Mouse (Mus musculus): Measurements from ENCODE around the gene Nmnat2. TPM values are rescaled to one million over a fixed set of nuclear protein-coding genes. Genes with fewer than 3 reads are reported as not detected.

The Nmnat2 gene
- polyA plus RNA-seq, 1 experiment from 2014 or later: 3.8 TPM

DNA sequence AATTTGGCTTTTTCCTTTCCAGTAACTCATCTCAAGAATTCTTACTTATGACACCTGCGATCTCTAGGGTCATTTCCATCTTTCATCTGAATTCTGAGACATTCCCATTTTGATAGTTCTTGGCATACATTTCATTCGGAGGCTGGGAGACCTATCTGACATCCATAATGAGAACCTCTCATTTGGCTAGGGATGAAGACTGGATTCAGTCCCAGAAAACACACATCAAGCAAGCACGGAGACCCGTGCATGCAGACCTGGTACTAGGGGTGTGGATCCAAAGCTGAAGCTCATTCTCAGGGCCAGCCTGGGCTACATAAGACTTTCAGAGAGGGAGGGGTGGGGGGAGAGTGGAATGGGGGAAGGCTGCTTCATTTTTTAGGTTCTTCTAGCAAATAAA is 68.2 kb downstream of the Nmnat2 start:
- H3K9me3 ChIP-seq (ENCODE audit: control insufficient read depth, low read length): no peaks in the 10 kb centered on the region
- H3K36me3 ChIP-seq (ENCODE audit: control insufficient read depth, insufficient read depth, low read length): no peaks in the 10 kb centered on the region
- H3K27me3 ChIP-seq (ENCODE audit: control insufficient read depth, insufficient read depth, low read depth, low read length): no peaks in the 10 kb centered on the region
- no peaks in the 10 kb centered on the region for H3K4me1 ChIP-seq (replicated peaks; ENCODE audit: control insufficient read depth, insufficient read depth, low read length)
- ATAC-seq (ENCODE audit: low read depth): no peak
- no peak overlapping the region for H3K9ac ChIP-seq (ENCODE audit: low read length)
- H3K4me3 ChIP-seq (ENCODE audit: low read length): no peak overlapping the region
- no peak overlapping the region for H3K27ac ChIP-seq (ENCODE audit: low read length)
- WGBS: 67% methylated on average over 4 of the region's 4 CpGs
- H3K4me2 ChIP-seq (ENCODE audit: low read depth, low read length): no peak overlapping the region

DNA sequence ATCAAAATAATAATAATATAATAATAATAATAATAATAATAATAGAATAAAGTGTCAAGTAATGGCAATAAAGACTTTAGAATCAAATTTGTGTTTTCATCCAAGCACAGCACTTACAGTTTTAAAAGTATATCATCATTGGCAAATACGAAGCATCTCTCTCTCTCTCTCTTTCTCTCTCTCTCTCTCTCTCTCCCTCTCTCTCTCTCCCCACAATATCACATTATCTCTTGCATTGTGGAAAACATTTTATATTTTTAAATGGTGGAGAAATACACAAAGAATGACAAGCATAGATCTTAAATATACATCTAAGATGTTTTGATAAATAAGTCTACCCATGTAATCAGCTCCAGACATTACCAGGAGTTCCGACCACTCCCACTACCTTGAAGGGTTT is 69.1 kb downstream of the Nmnat2 start:
- no peaks in the 10 kb centered on the region for H3K4me1 ChIP-seq (replicated peaks; ENCODE audit: control insufficient read depth, insufficient read depth, low read length)
- H3K4me3 ChIP-seq (ENCODE audit: low read length): no peak overlapping the region
- ATAC-seq (ENCODE audit: low read depth): no peak
- no peaks in the 10 kb centered on the region for H3K36me3 ChIP-seq (ENCODE audit: control insufficient read depth, insufficient read depth, low read length)
- no peaks in the 10 kb centered on the region for H3K9me3 ChIP-seq (ENCODE audit: control insufficient read depth, low read length)
- 89% methylated on average over 2 of the region's 2 CpGs for WGBS
- H3K4me2 ChIP-seq (ENCODE audit: low read depth, low read length): no peak overlapping the region
- no peaks in the 10 kb centered on the region for H3K27me3 ChIP-seq (ENCODE audit: control insufficient read depth, insufficient read depth, low read depth, low read length)
- no peak overlapping the region for H3K9ac ChIP-seq (ENCODE audit: low read length)
- no peak overlapping the region for H3K27ac ChIP-seq (ENCODE audit: low read length)

DNA sequence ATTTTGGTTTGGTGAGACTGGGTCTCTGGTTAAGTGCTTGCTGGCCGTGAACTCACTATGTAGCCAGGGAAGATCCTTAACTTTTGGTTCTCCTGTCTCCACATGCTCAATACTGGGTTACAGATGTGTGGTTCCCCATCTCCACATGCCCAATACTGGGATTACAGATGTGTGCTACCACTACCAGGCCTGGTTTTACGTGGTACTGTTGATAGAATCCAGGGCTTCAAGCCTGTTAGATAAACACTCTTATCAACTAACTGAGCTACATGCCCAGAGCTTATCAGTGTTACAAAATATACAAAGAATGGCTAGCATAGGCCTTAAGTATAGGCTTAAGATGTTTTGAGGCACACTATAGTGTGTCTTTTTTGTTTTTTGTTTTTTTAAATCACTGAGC is 69.7 kb downstream of the Nmnat2 start:
- no peak overlapping the region for H3K9ac ChIP-seq (ENCODE audit: low read length)
- 43% methylated on average over 2 of the region's 2 CpGs for WGBS
- H3K9me3 ChIP-seq (ENCODE audit: control insufficient read depth, low read length): no peaks in the 10 kb centered on the region
- no peak for ATAC-seq (ENCODE audit: low read depth)
- no peak overlapping the region for H3K27ac ChIP-seq (ENCODE audit: low read length)
- H3K36me3 ChIP-seq (ENCODE audit: control insufficient read depth, insufficient read depth, low read length): no peaks in the 10 kb centered on the region; the same call in 1 of the 2 replicates
- H3K4me1 ChIP-seq (replicated peaks; ENCODE audit: control insufficient read depth, insufficient read depth, low read length): no peaks in the 10 kb centered on the region
- no peak overlapping the region for H3K4me2 ChIP-seq (ENCODE audit: low read depth, low read length)
- H3K4me3 ChIP-seq (ENCODE audit: low read length): no peak overlapping the region
- H3K27me3 ChIP-seq (ENCODE audit: control insufficient read depth, insufficient read depth, low read depth, low read length): no peaks in the 10 kb centered on the region

DNA sequence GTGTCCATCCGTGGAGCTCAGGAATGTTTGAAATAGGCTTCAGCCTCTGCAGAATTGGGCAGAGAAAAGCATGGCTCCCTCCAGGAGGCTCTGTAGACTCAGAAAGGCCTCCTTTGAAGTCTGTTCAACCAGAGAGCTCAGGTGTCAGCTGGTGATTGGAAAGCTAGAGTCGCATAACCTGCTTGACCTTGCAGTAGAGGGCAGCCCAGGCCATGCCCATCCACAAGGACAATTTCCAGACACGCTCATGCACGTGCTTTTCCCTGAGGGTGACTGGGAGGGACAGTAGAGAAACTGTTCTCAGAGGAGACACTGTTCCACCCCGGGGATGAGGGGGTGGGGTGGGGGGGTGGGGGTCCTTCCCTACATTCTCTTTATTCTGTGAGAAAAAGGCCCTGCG is 76.6 kb downstream of the Nmnat2 start:
- WGBS: 53% methylated on average over 6 of the region's 6 CpGs
- ATAC-seq (ENCODE audit: low read depth): no peak
- H3K4me3 ChIP-seq (ENCODE audit: low read length): no peak overlapping the region

DNA sequence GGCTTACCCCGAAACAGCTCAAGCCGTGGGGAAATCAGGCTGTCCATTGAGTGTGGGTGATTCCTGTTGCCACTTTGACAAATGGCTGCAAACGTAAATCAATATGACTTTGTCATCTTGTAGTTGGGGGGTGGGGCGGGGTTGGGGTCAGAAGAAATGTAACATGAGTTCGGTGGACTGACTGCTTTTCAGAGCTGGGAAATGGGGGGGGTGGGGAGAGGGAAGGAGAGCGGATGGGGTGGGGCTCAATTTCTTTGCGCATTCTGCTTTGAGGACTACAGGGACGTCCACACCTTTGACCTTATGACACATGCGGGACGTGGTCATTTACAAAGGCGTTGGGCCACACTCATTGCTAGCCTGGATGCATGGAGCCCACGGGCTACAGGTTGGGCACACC is 77.2 kb downstream of the Nmnat2 start:
- Histone ChIP-seq H3K27ac (ENCODE audit: low read length) (no peak overlapping the region), H3K4me1 (replicated peaks; ENCODE audit: control insufficient read depth, insufficient read depth, low read length) (peaks cover 24% of the 10 kb centered on the region), H3K4me3 (ENCODE audit: low read length) (no peak overlapping the region), H3K27me3 (ENCODE audit: control insufficient read depth, insufficient read depth, low read depth, low read length) (no peaks in the 10 kb centered on the region), H3K9me3 (ENCODE audit: control insufficient read depth, low read length) (no peaks in the 10 kb centered on the region), H3K4me2 (ENCODE audit: low read depth, low read length) (no peak overlapping the region), H3K36me3 (ENCODE audit: control insufficient read depth, insufficient read depth, low read length) (no peaks in the 10 kb centered on the region; the same call in 1 of the 2 replicates), H3K9ac (ENCODE audit: low read length) (no peak overlapping the region)
- no peak for ATAC-seq (ENCODE audit: low read depth)
- 55% methylated on average over 12 of the region's 12 CpGs for WGBS

More for the DNA sequence above, 76.6 kb downstream of the Nmnat2 start:
- no peaks in the 10 kb centered on the region for H3K27me3 ChIP-seq (ENCODE audit: control insufficient read depth, insufficient read depth, low read depth, low read length)
- H3K4me2 ChIP-seq (ENCODE audit: low read depth, low read length): no peak overlapping the region
- H3K9me3 ChIP-seq (ENCODE audit: control insufficient read depth, low read length): no peaks in the 10 kb centered on the region
- H3K4me1 ChIP-seq (replicated peaks; ENCODE audit: control insufficient read depth, insufficient read depth, low read length): peaks cover 21% of the 10 kb centered on the region
- no peaks in the 10 kb centered on the region; the same call in 1 of the 2 replicates for H3K36me3 ChIP-seq (ENCODE audit: control insufficient read depth, insufficient read depth, low read length)
- H3K27ac ChIP-seq (ENCODE audit: low read length): no peak overlapping the region
- no peak overlapping the region for H3K9ac ChIP-seq (ENCODE audit: low read length)

DNA sequence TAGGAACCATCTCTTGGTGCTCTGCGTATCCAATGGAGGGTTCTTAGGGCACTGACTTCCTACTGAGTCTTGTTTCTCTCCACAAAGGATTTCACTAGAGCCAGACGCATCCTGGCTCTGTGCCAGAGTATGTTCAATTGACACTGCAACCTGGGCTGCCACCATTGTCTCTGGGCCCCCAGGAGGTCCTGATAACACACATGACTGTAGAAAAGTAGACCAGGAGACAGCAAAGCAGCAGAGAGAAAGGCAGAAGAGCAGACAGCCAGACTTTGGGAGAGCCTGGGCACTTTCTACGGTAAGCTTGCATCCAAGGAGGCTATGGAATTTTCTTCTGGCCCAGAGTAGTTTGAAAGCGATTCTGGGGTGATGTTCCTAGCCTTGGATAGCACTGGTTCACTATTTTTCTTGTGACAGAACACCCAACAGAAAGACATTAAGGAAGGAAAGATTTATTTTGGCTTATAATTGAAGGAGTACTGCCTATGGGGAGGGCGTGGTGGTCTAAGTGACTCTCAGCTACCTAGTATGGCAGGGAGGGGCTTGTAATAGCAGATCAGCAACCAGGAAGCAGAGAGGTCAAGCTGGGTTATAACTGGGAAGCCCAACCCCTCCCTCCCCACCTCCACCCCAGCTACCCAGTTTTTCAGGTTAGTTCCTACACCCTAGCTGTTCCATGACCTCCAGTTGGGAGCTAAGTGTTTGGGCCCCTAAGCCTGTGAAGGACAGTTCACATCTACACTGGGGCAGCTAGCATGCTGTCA is 78.5 kb downstream of the Nmnat2 start:
- Histone ChIP-seq H3K27me3 (ENCODE audit: control insufficient read depth, insufficient read depth, low read depth, low read length) (no peaks in the 10 kb centered on the region), H3K4me3 (ENCODE audit: low read length) (no peak overlapping the region), H3K9me3 (ENCODE audit: control insufficient read depth, low read length) (peaks cover under 1% of the 10 kb centered on the region; the same call in 1 of the 2 replicates), H3K9ac (ENCODE audit: low read length) (no peak overlapping the region), H3K4me2 (ENCODE audit: low read depth, low read length) (no peak overlapping the region), H3K27ac (ENCODE audit: low read length) (no peak overlapping the region), H3K4me1 (replicated peaks; ENCODE audit: control insufficient read depth, insufficient read depth, low read length) (peaks cover 30% of the 10 kb centered on the region), H3K36me3 (ENCODE audit: control insufficient read depth, insufficient read depth, low read length) (no peaks in the 10 kb centered on the region; the same call in 1 of the 2 replicates)
- WGBS: 66% methylated on average over 5 of the region's 5 CpGs
- no peak for ATAC-seq (ENCODE audit: low read depth)

DNA sequence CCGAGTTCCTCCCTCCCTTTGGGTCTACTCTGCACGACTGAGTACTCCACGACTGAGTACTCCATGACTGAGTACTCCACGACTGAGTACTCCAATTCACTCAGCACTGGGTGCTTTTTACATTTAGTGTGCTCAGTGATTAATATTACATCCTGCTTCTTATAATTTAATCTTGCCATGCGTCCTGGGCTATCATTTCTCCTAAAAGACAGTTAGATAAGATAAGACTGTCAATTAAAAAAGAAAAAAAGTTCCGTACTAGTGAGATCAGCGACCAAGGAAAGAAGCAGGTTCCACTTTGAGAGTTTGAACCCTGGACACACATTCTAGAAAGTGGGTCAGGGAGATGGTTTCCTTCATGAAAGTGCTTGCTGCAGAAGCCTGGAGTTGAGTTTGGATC is 79.3 kb downstream of the Nmnat2 start:
- ATAC-seq (ENCODE audit: low read depth): no peak
- 54% methylated on average over 7 of the region's 7 CpGs for WGBS
- Histone ChIP-seq H3K4me3 (ENCODE audit: low read length) (no peak overlapping the region), H3K27me3 (ENCODE audit: control insufficient read depth, insufficient read depth, low read depth, low read length) (no peaks in the 10 kb centered on the region), H3K4me1 (replicated peaks; ENCODE audit: control insufficient read depth, insufficient read depth, low read length) (peaks cover 30% of the 10 kb centered on the region), H3K9ac (ENCODE audit: low read length) (no peak overlapping the region), H3K36me3 (ENCODE audit: control insufficient read depth, insufficient read depth, low read length) (no peaks in the 10 kb centered on the region; the same call in 1 of the 2 replicates), H3K9me3 (ENCODE audit: control insufficient read depth, low read length) (peaks cover 5% of the 10 kb centered on the region; the same call in 1 of the 2 replicates), H3K4me2 (ENCODE audit: low read depth, low read length) (no peak overlapping the region), H3K27ac (ENCODE audit: low read length) (no peak overlapping the region)

DNA sequence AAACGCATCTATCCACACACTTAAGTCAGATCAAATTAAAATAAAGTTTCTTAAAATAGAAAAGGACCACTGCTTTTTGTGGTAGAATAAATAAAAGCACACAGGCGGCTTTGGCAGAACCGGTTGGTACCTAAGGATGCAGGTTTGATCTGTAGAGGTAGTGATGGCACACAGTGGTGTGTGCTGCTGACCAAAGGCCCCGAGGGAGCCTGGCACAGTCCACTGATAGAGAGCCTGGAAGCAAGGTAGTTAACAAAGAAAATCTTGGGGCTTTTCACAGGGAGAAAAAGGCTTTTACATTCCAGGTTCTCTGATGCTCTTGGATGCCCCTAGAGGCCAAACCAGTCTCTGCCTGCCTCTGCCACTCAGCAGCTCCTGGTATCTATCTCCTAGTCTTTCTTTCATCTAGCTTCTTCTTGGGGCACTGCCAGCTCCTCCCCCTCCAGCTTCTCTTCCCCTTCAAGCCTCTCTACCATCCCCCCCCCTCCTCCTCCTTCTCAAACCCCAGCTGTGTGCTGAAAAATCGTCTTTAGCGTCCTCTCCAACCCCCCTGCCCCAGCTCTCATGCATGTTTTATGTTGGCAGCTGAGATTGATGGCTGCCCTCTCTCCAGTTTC is 80.6 kb downstream of the Nmnat2 start:
- Histone ChIP-seq H3K4me3 (ENCODE audit: low read length) (no peak overlapping the region), H3K9ac (ENCODE audit: low read length) (peak overlapping the region; percentile 11; the same call in 1 of the 2 replicates), H3K4me2 (ENCODE audit: low read depth, low read length) (no peak overlapping the region), H3K36me3 (ENCODE audit: control insufficient read depth, insufficient read depth, low read length) (no peaks in the 10 kb centered on the region), H3K4me1 (replicated peaks; ENCODE audit: control insufficient read depth, insufficient read depth, low read length) (peaks cover 36% of the 10 kb centered on the region), H3K27me3 (ENCODE audit: control insufficient read depth, insufficient read depth, low read depth, low read length) (no peaks in the 10 kb centered on the region), H3K27ac (ENCODE audit: low read length) (peak overlapping the region; percentile 78), H3K9me3 (ENCODE audit: control insufficient read depth, low read length) (peaks cover 5% of the 10 kb centered on the region; the same call in 1 of the 2 replicates)
- peak; percentile 45; the same call in 1 of the 2 replicates for ATAC-seq (ENCODE audit: low read depth)
- 29% methylated on average over 6 of the region's 6 CpGs for WGBS
